Mouse (Mus musculus) lung, adult 2 months (tissue): ENCODE results near the gene Cphx2. TPM values are rescaled to one million over a fixed set of nuclear protein-coding genes. Genes with fewer than 3 reads are reported as not detected.
"Not testable (repeated sequence)": the region's sequence is repeated elsewhere in the genome, so short reads cannot be mapped to it uniquely, and the experiment has no call there.

Experiments used
- DNase-seq: peaks from one replicate; pipeline ENCODE4 v3.0.0; 2022
- H3K4me1 ChIP-seq: fragments of 200-500 bp; 2 replicates; pipeline ENCODE4 v1.6.1; 2011; ENCODE audit warnings: low read length; ENCODE audit not compliant: control insufficient read depth, insufficient read depth
- H3K4me3 ChIP-seq: fragments of 200-500 bp; replicated peaks from 2 replicates; pipeline ENCODE3; 2011; ENCODE audit warnings: low read depth, mild to moderate bottlenecking, control low read depth, low read length; ENCODE audit errors: extremely low read depth
- WGBS: fragments of 180-500 bp; shearing (Covaris S2); methylation state at CpG from one replicate; pipeline ENCODE4 v1.1.7; 2018; 5-methylcytosine and 5-hydroxymethylcytosine counted together
- polyA plus RNA-seq: library from polyadenylated mRNA; depleted of rRNA; stranded (reverse); fragments of >200 nt; gene quantifications from 2 replicates; pipeline ENCODE4 v1.2.3, GENCODE M21; 2012; rRNA removed

The Cphx2 gene
- polyA plus RNA-seq, 1 experiment, result not detected

- WGBS, result no CpG with 5 or more reads among the region's 18 CpGs
- H3K4me1 ChIP-seq, DNase-seq, H3K4me3 ChIP-seq: not testable (repeated sequence)
Measured at GRCm38 (mm10) chr14:26118550-26119000, 37.3 kb downstream of the Cphx2 start.

DNA sequence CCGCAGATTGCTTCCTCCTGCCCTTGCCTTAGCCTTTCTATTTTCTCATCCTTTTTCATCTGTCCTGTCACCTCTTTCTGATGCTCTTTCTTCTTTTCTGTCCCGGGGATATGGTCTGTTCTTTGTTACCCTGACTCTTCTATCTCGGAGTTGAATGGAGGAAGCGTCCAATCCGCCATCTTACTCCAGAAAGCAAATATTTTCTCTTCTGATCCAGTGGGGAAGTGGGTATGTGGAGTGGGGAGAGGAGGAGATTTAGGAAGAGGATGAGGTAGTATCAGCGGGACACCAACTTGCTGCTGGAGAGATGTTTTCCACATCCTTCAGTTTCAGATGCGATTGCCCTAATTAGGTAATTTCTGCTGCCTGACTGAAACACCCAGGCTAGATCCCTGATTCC lies 37.8 kb downstream of the Cphx2 start:
- not testable (repeated sequence) for H3K4me3 ChIP-seq, H3K4me1 ChIP-seq, DNase-seq
- no CpG with 5 or more reads among the region's 7 CpGs for WGBS

Other genes starting within 250 kb of the Cphx2 start
- gene Anxa11, start 239.4 kb upstream of the Cphx2 start, polyA plus RNA-seq, result 144 and 155 TPM in 2 replicates
- gene Plac9a, start 178.4 kb upstream of the Cphx2 start, polyA plus RNA-seq, result 7.8 and 11.0 TPM in 2 replicates
- gene Tmem254a, start 153.8 kb upstream of the Cphx2 start, polyA plus RNA-seq, result 3.0 and 5.7 TPM in 2 replicates
- gene Cphx1, start 143.2 kb upstream of the Cphx2 start, polyA plus RNA-seq, result not detected in 2 replicates
- 0.13 and 0.27 TPM in 2 replicates for gene Duxbl1, start 102.9 kb upstream of the Cphx2 start, polyA plus RNA-seq
- 317 and 490 TPM in 2 replicates for gene Gm9780, start 38.8 kb upstream of the Cphx2 start, polyA plus RNA-seq
- 18.1 and 23.3 TPM in 2 replicates for gene Tmem254c, start 14.2 kb upstream of the Cphx2 start, polyA plus RNA-seq
- not detected in 2 replicates for gene Cphx3, start 781 bp downstream of the Cphx2 start, polyA plus RNA-seq
- gene Duxbl2, start 36.8 kb downstream of the Cphx2 start, polyA plus RNA-seq, result 0.06 and 0.76 TPM in 2 replicates
- 83.1 and 189 TPM in 2 replicates for gene Plac9b, start 101.0 kb downstream of the Cphx2 start, polyA plus RNA-seq
- 25.7 and 41.1 TPM in 2 replicates for gene Tmem254b, start 125.5 kb downstream of the Cphx2 start, polyA plus RNA-seq
- gene Duxbl3, start 176.4 kb downstream of the Cphx2 start, polyA plus RNA-seq, result 0.24 and 0.50 TPM in 2 replicates